Mouse (Mus musculus) midbrain, postnatal 0 days (tissue): Measurements from ENCODE around the gene Tnfsf8. TPM values are rescaled to one million over a fixed set of nuclear protein-coding genes. Genes with fewer than 3 reads are reported as not detected.

Experiments
- ATAC-seq: fragments of 200-750 bp; cut with Nextera tagmentation; 2 replicates; pipeline ENCODE4 v1.8.0; 2017; ENCODE audit warnings: moderate number of reproducible peaks, mild to moderate bottlenecking, moderate TSS enrichment, moderate library complexity; ENCODE audit not compliant: low FRiP score
- DNase-seq: peaks from one replicate; pipeline ENCODE4 v3.0.0-alpha.2; 2015; ENCODE audit warnings: low spot score
- H3K27ac ChIP-seq: fragments of 300-500 bp; sonication (generic); 2 replicates; pipeline ENCODE4 v1.5.1; 2014; ENCODE audit warnings: low read depth, mild to moderate bottlenecking, low read length, mixed read lengths
- H3K27me3 ChIP-seq: fragments of 300-500 bp; sonication (generic); 2 replicates; pipeline ENCODE4 v1.6.1; 2014; ENCODE audit warnings: low read length, control low read depth, mixed read lengths; ENCODE audit not compliant: insufficient read depth
- H3K36me3 ChIP-seq: fragments of 300-500 bp; sonication (generic); 2 replicates; pipeline ENCODE4 v1.6.1; 2014; ENCODE audit warnings: low read length, control low read depth, mixed read lengths; ENCODE audit not compliant: insufficient read depth
- H3K4me1 ChIP-seq: fragments of 300-500 bp; sonication (generic); 2 replicates; pipeline ENCODE4 v1.6.1; 2014; ENCODE audit warnings: mild to moderate bottlenecking, control low read depth, antibody characterized with exemption, low read length, mixed read lengths; ENCODE audit not compliant: insufficient read depth
- H3K4me2 ChIP-seq: fragments of 300-500 bp; sonication (generic); 2 replicates; pipeline ENCODE4 v1.6.1; 2014; ENCODE audit warnings: low read depth, mild to moderate bottlenecking, low read length, mixed read lengths; ENCODE audit not compliant: poor library complexity, severe bottlenecking
- H3K4me3 ChIP-seq: fragments of 300-500 bp; sonication (generic); 2 replicates; pipeline ENCODE4 v1.5.1; 2014; ENCODE audit warnings: low read depth, mild to moderate bottlenecking, low read length, moderate library complexity
- H3K9ac ChIP-seq: fragments of 300-500 bp; sonication (generic); replicated peaks from 2 replicates; pipeline ENCODE4 v1.6.1; 2014; ENCODE audit warnings: mild to moderate bottlenecking, low read length, moderate library complexity, mixed read lengths; ENCODE audit not compliant: poor library complexity, severe bottlenecking
- H3K9me3 ChIP-seq: fragments of 300-500 bp; sonication (generic); 2 replicates; pipeline ENCODE4 v1.6.1; 2016; ENCODE audit warnings: low read length, control low read depth
- CTCF ChIP-seq: IDR thresholded peaks from 2 replicates; pipeline ENCODE4 v1.5.1; 2016; ENCODE audit warnings: antibody characterized with exemption, mild to moderate bottlenecking
- WGBS: fragments of 180-500 bp; shearing (Covaris S2); extraction: QIAGEN DNeasy Blood & Tissue Kit; methylation state at CpG from one replicate; pipeline ENCODE4 v1.1.7; 2014; 5-methylcytosine and 5-hydroxymethylcytosine counted together
- polyA plus RNA-seq: library from polyadenylated mRNA; unstranded; fragments of >200 nt; fragmentation: Nextera tagmentation; extraction: Ambion mirVana; gene quantifications from 2 replicates; pipeline ENCODE4 v1.2.1, GENCODE M21; 2015
- total RNA-seq: library from RNA; depleted of rRNA; stranded (reverse); fragments of >200 nt; gene quantifications from 2 replicates; pipeline ENCODE4 v1.2.3, GENCODE M21; 2014; rRNA removed

Tnfsf8 gene
- total RNA-seq: not detected in 2 replicates
- polyA plus RNA-seq: not detected in 2 replicates

- Histone ChIP-seq H3K9me3 (no peaks in the 10 kb centered on the region), H3K4me2 (no peak within 1 kb of the TSS), H3K27ac (no peak within 1 kb of the TSS), H3K4me1 (no peaks in the 10 kb centered on the region), H3K36me3 (no peaks in the 10 kb centered on the region), H3K9ac (no peak within 1 kb of the TSS), H3K27me3 (no peaks in the 10 kb centered on the region), H3K4me3 (no peak within 1 kb of the TSS)
- DNase-seq (no peak), ATAC-seq (no peak)
- no peak for TF ChIP-seq CTCF
- 85% methylated on average over 19 of the region's 19 CpGs for WGBS
These were observed at the start of gene Tnfsf8 for GRCm38 (mm10) chr4:63860688-63861540. TSS of gene Tnfsf8 (minus strand) at chr4:63861347.

DNA sequence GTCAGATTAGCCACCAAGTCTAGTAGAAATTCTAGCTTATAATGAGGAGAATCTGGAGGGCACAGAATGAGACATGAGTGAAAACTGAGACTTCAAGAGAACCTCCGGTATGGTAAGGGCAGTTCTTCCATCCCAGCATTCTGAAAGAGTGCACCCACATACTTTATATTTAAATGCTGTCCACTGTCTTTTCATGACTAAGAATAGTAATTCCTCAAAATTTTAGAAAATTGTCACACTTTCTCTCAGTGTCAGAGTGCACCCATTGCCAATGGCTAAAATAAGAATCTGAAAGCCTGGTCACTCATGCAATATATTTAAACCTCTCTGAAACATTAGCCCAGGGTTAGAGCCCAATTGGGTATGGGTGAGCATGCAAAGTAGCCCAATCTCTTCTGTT, 47.4 kb upstream of the Tnfsf8 start:
- no peaks in the 10 kb centered on the region for H3K36me3 ChIP-seq
- no peak overlapping the region for H3K27ac ChIP-seq
- no peaks in the 10 kb centered on the region for H3K4me1 ChIP-seq
- no peaks in the 10 kb centered on the region for H3K27me3 ChIP-seq
- DNase-seq (no peak), ATAC-seq (no peak)
- H3K9ac ChIP-seq: no peak overlapping the region
- H3K4me3 ChIP-seq: no peak overlapping the region
- no peaks in the 10 kb centered on the region for H3K9me3 ChIP-seq
- no peak overlapping the region for H3K4me2 ChIP-seq
- 88% methylated on average over 1 of the region's 1 CpGs for WGBS
- TF ChIP-seq CTCF: no peak

DNA sequence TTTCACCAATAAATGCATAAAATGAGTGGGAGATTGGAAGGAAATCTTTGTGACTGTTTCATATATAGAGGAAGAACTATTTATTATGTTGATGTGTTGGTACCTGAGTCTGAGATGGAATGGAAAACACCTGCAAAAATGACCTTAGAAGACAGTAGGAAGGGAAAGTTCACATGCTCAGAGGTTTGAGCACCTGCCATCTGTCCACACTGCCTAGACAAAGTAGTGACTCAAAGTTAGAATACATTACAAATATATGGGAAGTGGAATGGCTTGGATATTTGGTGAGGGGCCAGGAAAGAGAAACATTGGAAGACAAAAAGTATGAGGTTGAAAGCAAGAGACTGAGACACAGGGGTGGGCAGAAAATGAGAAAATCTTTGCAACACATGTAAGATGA, 46.3 kb upstream of the Tnfsf8 start:
- no peaks in the 10 kb centered on the region for H3K9me3 ChIP-seq
- H3K27me3 ChIP-seq: no peaks in the 10 kb centered on the region
- no peak overlapping the region for H3K27ac ChIP-seq
- ATAC-seq (no peak), DNase-seq (no peak)
- H3K4me1 ChIP-seq: no peaks in the 10 kb centered on the region
- no peak for TF ChIP-seq CTCF
- no peak overlapping the region for H3K4me3 ChIP-seq
- H3K36me3 ChIP-seq: no peaks in the 10 kb centered on the region
- no peak overlapping the region for H3K9ac ChIP-seq
- no peak overlapping the region for H3K4me2 ChIP-seq

DNA sequence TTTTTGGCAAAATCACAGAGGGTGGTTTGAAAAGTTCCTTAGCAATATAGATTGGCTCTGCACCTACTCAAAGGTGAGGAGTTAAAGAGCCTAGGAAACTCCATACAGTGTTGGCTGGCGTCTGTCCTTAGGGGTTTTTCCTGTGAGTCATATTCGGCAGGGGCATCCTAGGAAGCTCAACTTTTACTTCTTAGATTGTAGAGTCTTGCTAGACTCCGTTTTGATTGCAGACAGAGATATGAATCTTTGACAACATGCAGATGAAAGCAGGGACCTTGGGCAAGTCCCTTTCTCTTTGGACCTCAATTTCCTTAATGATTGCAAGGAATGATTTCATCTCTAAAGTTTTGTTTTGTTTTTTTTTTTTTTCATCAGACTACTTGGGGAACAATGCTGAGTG, 44.9 kb upstream of the Tnfsf8 start:
- Histone ChIP-seq H3K4me1 (no peaks in the 10 kb centered on the region), H3K9ac (no peak overlapping the region), H3K4me2 (no peak overlapping the region), H3K36me3 (no peaks in the 10 kb centered on the region), H3K4me3 (no peak overlapping the region), H3K27ac (no peak overlapping the region), H3K27me3 (no peaks in the 10 kb centered on the region), H3K9me3 (no peaks in the 10 kb centered on the region)
- 69% methylated on average over 3 of the region's 3 CpGs for WGBS
- ATAC-seq (no peak), DNase-seq (no peak)
- TF ChIP-seq CTCF: no peak

DNA sequence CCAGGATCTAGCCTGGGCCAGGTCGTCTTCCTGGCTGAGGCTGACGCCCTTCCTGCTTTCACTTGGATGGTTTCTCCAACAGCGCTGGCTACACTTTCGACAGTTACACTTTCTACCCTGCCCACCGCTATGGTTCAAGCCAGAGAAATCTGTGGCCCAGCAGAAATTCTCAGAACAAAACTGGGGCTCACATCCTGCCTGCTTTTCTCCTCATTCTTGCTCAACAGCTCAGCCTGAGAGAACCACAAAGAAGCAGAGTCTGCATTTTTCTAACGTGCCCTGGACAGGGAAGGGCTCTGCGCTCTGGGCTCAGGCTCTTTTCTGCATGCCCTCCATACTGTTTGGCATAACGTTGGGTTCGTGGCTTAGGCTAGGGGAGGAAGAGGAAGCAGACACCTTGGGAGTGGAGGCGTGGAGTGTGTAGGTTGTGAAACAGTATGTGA, 38.0 kb upstream of the Tnfsf8 start:
- no peak for ATAC-seq
- no peaks in the 10 kb centered on the region for H3K27me3 ChIP-seq
- no peaks in the 10 kb centered on the region for H3K36me3 ChIP-seq
- no peaks in the 10 kb centered on the region for H3K9me3 ChIP-seq
- H3K4me3 ChIP-seq: no peak overlapping the region
- no peak overlapping the region for H3K4me2 ChIP-seq
- no peak overlapping the region for H3K27ac ChIP-seq
- no peak for TF ChIP-seq CTCF
- no peak for DNase-seq
- no peaks in the 10 kb centered on the region for H3K4me1 ChIP-seq
- H3K9ac ChIP-seq: no peak overlapping the region
- 89% methylated on average over 10 of the region's 10 CpGs for WGBS

DNA sequence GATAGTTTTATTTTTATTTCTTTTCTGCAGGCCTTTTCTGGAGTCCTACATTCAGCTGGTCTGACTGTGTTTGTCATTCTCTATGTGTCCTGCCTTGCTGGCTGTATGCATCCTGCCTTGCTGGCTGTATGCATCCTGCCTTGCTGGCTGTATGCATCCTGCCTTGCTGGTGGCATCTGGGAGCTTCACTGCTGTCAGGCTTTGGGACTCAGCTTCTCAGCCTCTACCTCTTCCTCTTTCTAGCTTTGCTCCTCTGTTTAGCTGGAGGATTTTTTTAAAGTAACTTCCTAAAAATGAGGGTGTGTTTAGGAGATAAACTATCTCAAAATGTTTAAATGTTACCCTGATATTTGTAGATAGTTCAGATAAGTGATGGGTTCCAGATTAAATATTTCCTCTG, 36.0 kb upstream of the Tnfsf8 start:
- no peak for ATAC-seq

More for the DNA sequence above, 36.0 kb upstream of the Tnfsf8 start:
- Histone ChIP-seq H3K36me3 (no peaks in the 10 kb centered on the region), H3K4me2 (no peak overlapping the region), H3K9ac (no peak overlapping the region), H3K27me3 (no peaks in the 10 kb centered on the region), H3K27ac (no peak overlapping the region), H3K9me3 (no peaks in the 10 kb centered on the region), H3K4me3 (no peak overlapping the region), H3K4me1 (no peaks in the 10 kb centered on the region)
- no peak for TF ChIP-seq CTCF
- no peak for DNase-seq
